Mouse (Mus musculus) lung, postnatal 0 days (tissue): Measurements from ENCODE around the gene Tmem235.

Experiments
- CTCF ChIP-seq: IDR thresholded peaks from 2 replicates; pipeline ENCODE4 v1.5.1; 2016; ENCODE audit warnings: antibody characterized with exemption, mild to moderate bottlenecking
- EP300 ChIP-seq: IDR thresholded peaks from 2 replicates; pipeline ENCODE4 v1.6.1; 2016; ENCODE audit warnings: antibody characterized with exemption, mild to moderate bottlenecking, control low read depth

DNA sequence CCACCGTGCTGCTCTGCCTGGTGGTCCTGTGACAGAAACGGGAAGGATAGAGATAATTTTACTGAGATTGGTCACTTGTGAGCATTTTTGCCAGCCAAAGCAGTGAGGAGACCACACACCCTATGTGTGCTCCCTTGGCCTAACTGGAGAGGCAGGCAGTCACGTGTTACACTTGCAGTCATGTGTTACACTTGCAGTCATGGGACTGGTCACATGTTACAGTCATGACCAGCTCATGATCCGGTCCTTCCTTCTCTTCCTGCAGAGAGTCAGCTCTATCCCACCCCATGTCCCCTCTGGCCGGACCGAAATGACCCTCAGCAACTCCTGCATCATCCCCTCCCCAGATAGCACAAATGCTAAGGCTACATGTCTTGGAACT is 20.4 kb downstream of the Tmem235 start:
- TF ChIP-seq CTCF (no peak), EP300 (no peak)
